Mouse (Mus musculus): ENCODE results near the gene 1810043G02Rik. TPM values are rescaled to one million over a fixed set of nuclear protein-coding genes. Genes with fewer than 3 reads are reported as not detected.

Gene 1810043G02Rik
- polyA plus RNA-seq, 1 experiment, result 14.6 TPM

DNA sequence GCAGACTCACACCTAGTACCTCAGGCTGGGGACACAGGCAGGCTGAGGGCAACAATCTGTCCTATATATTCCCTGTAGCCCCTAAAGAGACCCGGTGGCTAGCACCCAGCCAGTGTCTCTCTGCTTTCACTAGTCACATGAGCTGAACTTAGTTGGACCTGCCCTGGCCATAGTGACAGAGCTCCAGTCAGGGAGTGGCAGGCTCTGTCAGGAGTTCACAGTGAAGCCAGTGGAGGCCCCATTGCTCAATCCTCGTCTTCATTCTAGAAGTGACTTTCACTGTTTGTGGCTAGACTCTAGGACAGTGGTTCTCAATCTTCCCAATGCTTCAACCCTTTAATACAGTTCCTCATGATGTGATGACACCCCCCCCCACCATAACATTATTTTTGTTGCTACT lies 53.7 kb downstream of the 1810043G02Rik start:
- H3K4me3 ChIP-seq (ENCODE audit: insufficient read depth, poor library complexity, severe bottlenecking), result no peak overlapping the region
- no peaks in the 10 kb centered on the region for H3K79me2 ChIP-seq (ENCODE audit: control insufficient read depth, insufficient read depth)
- no peaks in the 10 kb centered on the region for H3K79me3 ChIP-seq (ENCODE audit: low read depth)
- TF ChIP-seq CEBPB (IDR thresholded peaks at IDR 0.05; ENCODE audit: low read depth), result no peak
- no peak for TF ChIP-seq MYOD1 (IDR thresholded peaks at IDR 0.05; ENCODE audit: control insufficient read depth, insufficient read length, low read depth)
- no peak for TF ChIP-seq USF1 (IDR thresholded peaks at IDR 0.05; ENCODE audit: low read depth)
- TF ChIP-seq MAX (IDR thresholded peaks at IDR 0.05), result no peak
- no peak for TF ChIP-seq CTCF (IDR thresholded peaks at IDR 0.05; ENCODE audit: control insufficient read depth, insufficient read depth, insufficient read length)
- TF ChIP-seq FOSL1 (IDR thresholded peaks at IDR 0.05; ENCODE audit: insufficient read depth, low read length, poor library complexity, severe bottlenecking), result no peak
- no peak for TF ChIP-seq MYOG (IDR thresholded peaks at IDR 0.05; ENCODE audit: control insufficient read depth, extremely low read depth, insufficient read length)
- H3ac ChIP-seq (ENCODE audit: control insufficient read depth, insufficient read length, low read depth), result no peak overlapping the region
- H3K27me3 ChIP-seq (ENCODE audit: control insufficient read depth, insufficient read depth, insufficient read length), result peaks cover 25% of the 10 kb centered on the region
- no peaks in the 10 kb centered on the region for H3K36me3 ChIP-seq (ENCODE audit: control insufficient read depth, insufficient read depth)

Other genes with a start within 250 kb of the 1810043G02Rik start
- not detected for gene Gm18596, start 235.9 kb upstream of the 1810043G02Rik start, polyA plus RNA-seq (2012; fragmentation: generic; extraction: Trizol)
- gene Gm9736, start 227.2 kb upstream of the 1810043G02Rik start, polyA plus RNA-seq (2012; fragmentation: generic; extraction: Trizol), result not detected
- gene Gm3233, start 218.8 kb upstream of the 1810043G02Rik start, polyA plus RNA-seq (2012; fragmentation: generic; extraction: Trizol), result not detected
- gene Gm3238, start 207.2 kb upstream of the 1810043G02Rik start, polyA plus RNA-seq (2012; fragmentation: generic; extraction: Trizol), result not detected
- gene Gm7138, start 201.6 kb upstream of the 1810043G02Rik start, polyA plus RNA-seq (2012; fragmentation: generic; extraction: Trizol), result not detected
- gene Gm3250, start 196.0 kb upstream of the 1810043G02Rik start, polyA plus RNA-seq (2012; fragmentation: generic; extraction: Trizol), result not detected
- gene Gm7137, start 190.3 kb upstream of the 1810043G02Rik start, polyA plus RNA-seq (2012; fragmentation: generic; extraction: Trizol), result not detected
- not detected for gene Gm9639, start 183.4 kb upstream of the 1810043G02Rik start, polyA plus RNA-seq (2012; fragmentation: generic; extraction: Trizol)
- not detected for gene Gm19668, start 179.4 kb upstream of the 1810043G02Rik start, polyA plus RNA-seq (2012; fragmentation: generic; extraction: Trizol)
- gene Gm9507, start 166.7 kb upstream of the 1810043G02Rik start, polyA plus RNA-seq (2012; fragmentation: generic; extraction: Trizol), result not detected
- gene Gm2696, start 163.8 kb upstream of the 1810043G02Rik start, polyA plus RNA-seq (2012; fragmentation: generic; extraction: Trizol), result not detected
- not detected for gene Krtap10-4, start 151.4 kb upstream of the 1810043G02Rik start, polyA plus RNA-seq (2012; fragmentation: generic; extraction: Trizol)
- gene Krtap10-10, start 142.6 kb upstream of the 1810043G02Rik start, polyA plus RNA-seq (2012; fragmentation: generic; extraction: Trizol), result not detected
- gene Gm36176, start 131.7 kb upstream of the 1810043G02Rik start, polyA plus RNA-seq (2012; fragmentation: generic; extraction: Trizol), result not detected
- not detected for gene Gm10318, start 125.7 kb upstream of the 1810043G02Rik start, polyA plus RNA-seq (2012; fragmentation: generic; extraction: Trizol)
- gene Gm3285, start 116.5 kb upstream of the 1810043G02Rik start, polyA plus RNA-seq (2012; fragmentation: generic; extraction: Trizol), result not detected
- gene Lrrc3, start 76.0 kb upstream of the 1810043G02Rik start, polyA plus RNA-seq (2012; fragmentation: generic; extraction: Trizol), result 0.01 TPM
- gene Trpm2, start 8.0 kb upstream of the 1810043G02Rik start, polyA plus RNA-seq (2012; fragmentation: generic; extraction: Trizol), result 0.02 TPM
- 45.2 TPM for gene Pfkl, start 31.6 kb downstream of the 1810043G02Rik start, polyA plus RNA-seq (2012; fragmentation: generic; extraction: Trizol)
- not detected for gene Dnmt3l, start 63.4 kb downstream of the 1810043G02Rik start, polyA plus RNA-seq (2012; fragmentation: generic; extraction: Trizol)
- not detected for gene Aire, start 65.1 kb downstream of the 1810043G02Rik start, polyA plus RNA-seq (2012; fragmentation: generic; extraction: Trizol)
- gene Icosl, start 90.8 kb downstream of the 1810043G02Rik start, polyA plus RNA-seq (2012; fragmentation: generic; extraction: Trizol), result 0.06 TPM
- 38.0 TPM for gene D10Jhu81e, start 191.3 kb downstream of the 1810043G02Rik start, polyA plus RNA-seq (2012; fragmentation: generic; extraction: Trizol)
- 32.4 TPM for gene Pwp2, start 206.6 kb downstream of the 1810043G02Rik start, polyA plus RNA-seq (2012; fragmentation: generic; extraction: Trizol)